Comparison of ENCODE assay signal across 8 mouse cellular contexts in the genomic region with DNA sequence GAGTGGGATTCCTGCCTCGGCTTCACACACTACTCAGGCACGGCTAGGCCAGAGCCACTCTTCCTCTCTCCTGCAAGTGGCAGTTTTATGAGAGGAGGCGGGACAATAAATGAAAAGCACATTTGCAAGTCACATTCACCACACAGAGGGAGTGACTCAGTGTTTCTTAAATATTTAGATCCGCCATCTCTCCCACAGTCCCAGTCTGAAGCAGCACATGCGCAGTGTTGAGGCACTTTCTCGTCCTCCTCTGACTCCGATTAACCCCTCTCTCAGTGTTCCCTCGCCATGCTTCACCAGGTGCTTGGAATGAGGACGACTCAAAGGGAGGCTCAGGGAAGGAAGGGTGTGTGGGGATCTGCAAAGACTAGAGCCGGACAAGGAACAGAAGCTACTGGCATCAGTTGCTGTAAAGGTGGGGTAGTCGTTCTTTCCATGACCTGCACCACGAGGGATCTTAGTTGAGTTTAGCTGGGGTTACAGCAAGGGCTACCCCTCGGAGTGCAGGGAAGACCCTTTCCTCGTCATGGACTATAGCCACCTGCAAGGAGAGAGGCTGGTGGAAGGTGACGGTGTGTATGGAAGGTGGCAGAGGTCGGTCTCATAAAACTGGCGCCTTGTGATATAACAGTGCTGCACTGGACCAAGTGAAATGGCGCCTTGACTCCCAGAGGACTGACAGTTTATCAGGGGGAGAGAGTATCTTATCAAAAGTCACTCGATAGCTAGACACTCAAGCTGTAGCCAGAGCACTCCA.
DNase-seq lines count a peak whose midpoint lies in the region; ATAC-seq and TF ChIP-seq lines count a peak whose summit lies in the region.

No protein-coding gene starts in this region.

- H3K27me3 ChIP-seq in heart, embryonic 11.5 days (ENCODE audit: control insufficient read depth, insufficient read depth, low read length), result no peaks in the 10 kb centered on the region
- H3K27me3 ChIP-seq in kidney, adult 2 months (replicated peaks; ENCODE audit: control insufficient read depth, insufficient read depth, low read length), result no peaks in the 10 kb centered on the region

- no peak for DNase-seq in heart, postnatal 4 days
- DNase-seq in brain, adult 2 months (ENCODE audit: low read depth, low spot score), result peak; percentile 81
- peak; percentile 84 for DNase-seq in kidney, adult 2 months
- peak; percentile 54 to 78 for DNase-seq in left cerebral cortex, postnatal 14 days (ENCODE audit: low spot score in 2 of 2)
- DNase-seq in adrenal gland, postnatal 36 days, result no peak
- DNase-seq in cerebellum, postnatal 10 days, result no peak

- no peak for ATAC-seq in heart, embryonic 11.5 days (replicated peaks; ENCODE audit: insufficient number of reproducible peaks, low FRiP score, low TSS enrichment)
- no peak for ATAC-seq in megakaryocyte-erythroid progenitor cell, adult 5-6 weeks (replicated peaks; ENCODE audit: low FRiP score, low TSS enrichment, poor library complexity, severe bottlenecking)

- H3K27ac ChIP-seq in heart, embryonic 11.5 days (ENCODE audit: low read depth, low read length), result peak overlapping the region; percentile 59
- H3K27ac ChIP-seq in kidney, adult 2 months (ENCODE audit: insufficient read depth, low read depth, low read length), result peak overlapping the region; percentile 67

- WGBS in heart, embryonic 11.5 days (ENCODE audit: insufficient replicate concordance), result 70% methylated on average over 19 of the region's 19 CpGs
- 39% methylated on average over 19 of the region's 19 CpGs for WGBS in kidney, adult 2 months

- TF ChIP-seq CTCF in kidney, adult 2 months (conservative IDR thresholded peaks at IDR 0.05; ENCODE audit: insufficient read depth, insufficient read length, low read depth, low read length), result no peak

- H3K4me2 ChIP-seq in heart, embryonic 11.5 days, result no peak overlapping the region

- H3K4me1 ChIP-seq in heart, embryonic 11.5 days (ENCODE audit: control insufficient read depth, insufficient read depth, low read length), result peaks cover 29% of the 10 kb centered on the region
- H3K4me1 ChIP-seq in kidney, adult 2 months (ENCODE audit: control insufficient read depth, insufficient read depth, low read length), result peaks cover 10% of the 10 kb centered on the region; the same call in 1 of the 2 replicates

- no peaks in the 10 kb centered on the region for H3K36me3 ChIP-seq in heart, embryonic 11.5 days (ENCODE audit: control insufficient read depth, insufficient read depth, low read length)
- no peaks in the 10 kb centered on the region for H3K36me3 ChIP-seq in kidney, adult 2 months (ENCODE audit: control insufficient read depth, insufficient read depth, low read length)

- TF ChIP-seq POLR2A in kidney, adult 2 months (IDR thresholded peaks at IDR 0.05; ENCODE audit: low read depth, low read length), result no peak

- intact Hi-C loops in left cerebral cortex, postnatal 14 days (cut with DNase I), result loop anchor here (2.0 to 5.0 kb wide), 3 partner anchors 133 to 379 kb away; partner anchors contain the start of gene Nphp3

- no peaks in the 10 kb centered on the region for H3K9me3 ChIP-seq in heart, embryonic 11.5 days (replicated peaks; ENCODE audit: control insufficient read depth, low read length)

- H3K4me3 ChIP-seq in heart, embryonic 11.5 days (ENCODE audit: low read depth, low read length), result no peak overlapping the region
- H3K4me3 ChIP-seq in kidney, adult 2 months (ENCODE audit: insufficient read depth, low read depth, low read length), result peak overlapping the region; percentile 9; the same call in 1 of the 2 replicates

- H3K9ac ChIP-seq in heart, embryonic 11.5 days (ENCODE audit: low read depth, low read length), result no peak overlapping the region; the same call in 1 of the 2 replicates

Comparison
In these comparisons a context has a peak if more than half of its experiments do, and no peak if none do; other contexts are left out.
1. DNase-seq: peak in brain, adult 2 months (single experiment), kidney, adult 2 months (single experiment) and left cerebral cortex, postnatal 14 days (2 of 2); none in heart, postnatal 4 days (single experiment), adrenal gland, postnatal 36 days (0 of 2) and cerebellum, postnatal 10 days (0 of 2).